Mouse (Mus musculus) hindbrain, embryonic 11.5 days (tissue): ENCODE results near the gene Ptma. TPM values are rescaled to one million over a fixed set of nuclear protein-coding genes. Genes with fewer than 3 reads are reported as not detected.

Source experiments
- ATAC-seq: fragments of 200-750 bp; cut with Nextera tagmentation; 2 replicates; pipeline ENCODE4 v1.8.0; 2017; ENCODE audit warnings: mild to moderate bottlenecking, moderate TSS enrichment, moderate library complexity; ENCODE audit not compliant: low FRiP score
- DNase-seq: peaks from one replicate; pipeline ENCODE4 v3.0.0-alpha.2; 2015; ENCODE audit warnings: low spot score
- H3K27ac ChIP-seq: fragments of 300-500 bp; sonication (generic); 2 replicates; pipeline ENCODE4 v1.5.1; 2014; ENCODE audit warnings: mild to moderate bottlenecking, low read depth, low read length
- H3K27me3 ChIP-seq: fragments of 300-500 bp; sonication (generic); 2 replicates; pipeline ENCODE4 v1.6.1; 2014; ENCODE audit warnings: mild to moderate bottlenecking, low read length, moderate library complexity, mixed read lengths; ENCODE audit not compliant: control insufficient read depth, insufficient read depth
- H3K36me3 ChIP-seq: fragments of 300-500 bp; sonication (generic); 2 replicates; pipeline ENCODE4 v1.6.1; 2014; ENCODE audit warnings: mild to moderate bottlenecking, low read length, moderate library complexity, mixed read lengths; ENCODE audit not compliant: control insufficient read depth, insufficient read depth
- H3K4me1 ChIP-seq: fragments of 300-500 bp; sonication (generic); replicated peaks from 2 replicates; pipeline ENCODE4 v1.6.1; 2014; ENCODE audit warnings: low read length, mixed read lengths; ENCODE audit not compliant: control insufficient read depth, insufficient read depth
- H3K4me2 ChIP-seq: fragments of 300-500 bp; sonication (generic); replicated peaks from 2 replicates; pipeline ENCODE4 v1.6.1; 2014; ENCODE audit warnings: mild to moderate bottlenecking, low read depth, low read length
- H3K4me3 ChIP-seq: fragments of 300-500 bp; sonication (generic); 2 replicates; pipeline ENCODE4 v1.5.1; 2014; ENCODE audit warnings: low read depth, low read length
- H3K9ac ChIP-seq: fragments of 300-500 bp; sonication (generic); 2 replicates; pipeline ENCODE4 v1.6.1; 2014; ENCODE audit warnings: low read depth, low read length
- H3K9me3 ChIP-seq: fragments of 300-500 bp; sonication (generic); 2 replicates; pipeline ENCODE4 v1.6.1; 2016; ENCODE audit warnings: low read length; ENCODE audit not compliant: control insufficient read depth
- WGBS: fragments of 180-500 bp; shearing (Covaris S2); extraction: QIAGEN DNeasy Blood & Tissue Kit; methylation state at CpG from one replicate; pipeline ENCODE4 v1.1.7; 2014; 5-methylcytosine and 5-hydroxymethylcytosine counted together
- polyA plus RNA-seq: library from polyadenylated mRNA; unstranded; fragments of >200 nt; fragmentation: Nextera tagmentation; extraction: Ambion mirVana; gene quantifications from 2 replicates; pipeline ENCODE4 v1.2.1, GENCODE M21; 2014

Gene Ptma
- polyA plus RNA-seq, 1 experiment from 2014 or later: 3,402 TPM

- 86% methylated on average over 2 of the region's 2 CpGs for WGBS
Measured at GRCm38 (mm10) chr1:86562663-86563062, 36.1 kb downstream of the Ptma start.

DNA sequence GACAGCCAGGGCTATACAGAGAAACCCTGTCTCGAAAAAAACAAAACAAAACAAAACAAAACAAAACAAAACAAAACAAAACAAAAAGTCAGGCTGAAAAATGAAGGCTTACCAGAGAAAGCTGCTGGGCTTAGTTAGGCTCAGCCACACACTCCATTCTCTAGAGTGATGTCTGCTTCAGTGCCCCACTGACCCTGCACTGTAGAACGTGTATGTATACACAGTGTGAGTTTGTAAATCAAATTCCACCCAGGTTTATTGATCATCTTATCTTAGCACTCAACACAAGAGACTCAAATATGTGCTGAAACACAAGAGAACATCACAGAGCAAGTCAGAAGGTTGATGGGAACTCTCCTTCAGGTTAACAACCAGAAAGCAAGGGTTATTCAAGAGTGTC, 41.9 kb downstream of the Ptma start:
- Histone ChIP-seq H3K4me2 (no peak overlapping the region), H3K27me3 (no peaks in the 10 kb centered on the region), H3K36me3 (no peaks in the 10 kb centered on the region), H3K4me3 (no peak overlapping the region), H3K4me1 (no peaks in the 10 kb centered on the region), H3K9me3 (no peaks in the 10 kb centered on the region), H3K27ac (no peak overlapping the region), H3K9ac (no peak overlapping the region)
- 81% methylated on average over 2 of the region's 2 CpGs for whole genome bisulfite sequencing
- DNase-seq: no peak
- ATAC-seq: no peak

More at GRCm38 (mm10) chr1:86562663-86563062, 36.1 kb downstream of the Ptma start:
- Histone ChIP-seq H3K4me1 (no peaks in the 10 kb centered on the region), H3K36me3 (no peaks in the 10 kb centered on the region), H3K4me3 (no peak overlapping the region), H3K4me2 (no peak overlapping the region), H3K9me3 (no peaks in the 10 kb centered on the region), H3K27me3 (no peaks in the 10 kb centered on the region), H3K9ac (no peak overlapping the region), H3K27ac (no peak overlapping the region)
- DNase-seq: no peak
- no peak for ATAC-seq

DNA sequence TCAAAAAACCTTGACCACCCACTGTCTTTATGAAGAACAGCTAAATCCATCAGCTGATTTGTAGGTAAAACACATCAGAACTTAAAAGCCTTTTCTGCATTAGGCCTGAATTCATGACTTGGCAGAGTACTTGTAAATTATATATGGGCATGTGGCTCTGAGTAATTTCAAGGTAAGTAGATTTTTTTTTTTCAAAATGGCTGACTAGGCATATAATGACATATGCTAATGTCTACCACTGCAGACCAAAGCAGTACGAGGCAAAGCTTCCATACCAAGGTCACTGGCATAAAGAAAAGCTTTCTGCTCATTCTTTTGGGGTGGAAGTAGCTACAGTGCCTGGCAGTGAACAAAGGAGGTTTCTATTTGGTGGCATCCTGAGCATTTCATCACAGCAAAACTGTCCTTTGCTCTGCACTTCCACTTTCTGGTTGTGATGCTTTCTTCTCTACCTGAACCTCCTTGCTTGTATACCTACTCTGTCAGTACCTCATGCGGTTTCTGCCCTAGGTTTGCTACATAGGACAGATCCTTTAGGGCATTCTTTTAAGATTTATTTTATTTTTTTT, 42.9 kb downstream of the Ptma start:
- Histone ChIP-seq H3K4me2 (no peak overlapping the region), H3K9me3 (no peaks in the 10 kb centered on the region), H3K27ac (no peak overlapping the region), H3K4me3 (no peak overlapping the region), H3K4me1 (no peaks in the 10 kb centered on the region), H3K9ac (no peak overlapping the region), H3K36me3 (no peaks in the 10 kb centered on the region), H3K27me3 (no peaks in the 10 kb centered on the region)
- DNase-seq (no peak), ATAC-seq (no peak)
- WGBS: 79% methylated on average over 2 of the region's 2 CpGs

- H3K4me1 ChIP-seq: no peaks in the 10 kb centered on the region
- 97% methylated on average over 2 of the region's 2 CpGs for WGBS
- H3K9me3 ChIP-seq: no peaks in the 10 kb centered on the region
- no peak overlapping the region for H3K27ac ChIP-seq
- no peaks in the 10 kb centered on the region for H3K27me3 ChIP-seq
- no peak for DNase-seq
- H3K4me2 ChIP-seq: no peak overlapping the region
- no peaks in the 10 kb centered on the region for H3K36me3 ChIP-seq
- H3K4me3 ChIP-seq: no peak overlapping the region
- no peak overlapping the region for H3K9ac ChIP-seq
- no peak for ATAC-seq
Measured at GRCm38 (mm10) chr1:86571381-86571780, 44.9 kb downstream of the Ptma start.

DNA sequence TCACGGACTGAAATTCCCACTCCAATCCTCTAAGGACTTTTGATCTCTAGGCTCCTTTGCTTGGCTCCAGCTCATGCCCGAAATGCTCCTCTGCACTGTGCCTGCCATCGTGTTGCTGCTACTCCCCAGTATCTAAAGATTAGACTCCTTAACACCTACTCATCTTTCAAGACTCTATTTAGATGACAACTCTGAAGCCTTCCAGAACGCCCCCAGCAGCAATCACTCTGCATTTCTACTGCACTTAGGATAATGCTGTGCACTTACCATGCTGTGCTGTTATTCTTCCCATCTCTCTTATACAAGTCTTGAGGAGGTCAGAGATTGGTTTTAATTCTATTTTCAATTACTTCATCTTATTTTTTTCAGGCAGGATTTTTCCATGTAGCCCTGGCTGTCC, 45.4 kb downstream of the Ptma start:
- no peak overlapping the region for H3K4me3 ChIP-seq
- no peak overlapping the region for H3K4me2 ChIP-seq
- no peaks in the 10 kb centered on the region for H3K9me3 ChIP-seq
- no peak overlapping the region for H3K27ac ChIP-seq
- no peak for DNase-seq
- no peaks in the 10 kb centered on the region for H3K27me3 ChIP-seq
- no peaks in the 10 kb centered on the region for H3K36me3 ChIP-seq
- H3K9ac ChIP-seq: no peak overlapping the region
- no peak for ATAC-seq
- H3K4me1 ChIP-seq: no peaks in the 10 kb centered on the region
- WGBS: 92% methylated on average over 4 of the region's 4 CpGs

Other genes with a start within 250 kb of the Ptma start
- 2.8 and 2.9 TPM in 2 replicates for gene B3gnt7, start 223.9 kb upstream of the Ptma start, polyA plus RNA-seq
- gene Ncl, start 167.3 kb upstream of the Ptma start, polyA plus RNA-seq: 342 and 368 TPM in 2 replicates
- gene Nmur1, start 100.5 kb upstream of the Ptma start, polyA plus RNA-seq: not detected in 2 replicates
- 0.15 TPM in 1 of 2 replicates, not detected in the other for gene Tex44, start 100.4 kb upstream of the Ptma start, polyA plus RNA-seq
- 91.9 and 96.0 TPM in 2 replicates for gene Pde6d, start 55.9 kb downstream of the Ptma start, polyA plus RNA-seq
- 49.7 and 63.7 TPM in 2 replicates for gene Cops7b, start 56.2 kb downstream of the Ptma start, polyA plus RNA-seq
- gene Nppc, start 143.8 kb downstream of the Ptma start, polyA plus RNA-seq: 10.3 and 13.9 TPM in 2 replicates
- gene Dis3l2, start 177.1 kb downstream of the Ptma start, polyA plus RNA-seq: 35.9 TPM in 2 replicates